Mouse (Mus musculus): ENCODE measurements around the gene Mbd3l2.
A peak's percentile ranks its signal among the peaks of the same experiment; 100 is the strongest.
"Not testable (repeated sequence)": the region's sequence is repeated elsewhere in the genome, so short reads cannot be mapped to it uniquely, and the experiment has no call there.

Mbd3l2 gene

GRCm38 (mm10) chr9:18430354-18430753, at the start of gene Mbd3l2:
Gene Mbd3l2 (plus strand): TSS chr9:18430654.
- DNase-seq (ENCODE audit: low spot score): no peak

- DNase-seq (ENCODE audit: low spot score): peak; percentile 35
These were observed 44.7 kb upstream of the Mbd3l2 start for GRCm38 (mm10) chr9:18385782-18386181.

- no peak for DNase-seq (ENCODE audit: low spot score)
These were observed 30.8 kb upstream of the Mbd3l2 start for GRCm38 (mm10) chr9:18399629-18400028.

- DNase-seq (ENCODE audit: low spot score): not testable (repeated sequence)
These were observed 27.6 kb upstream of the Mbd3l2 start, which contains the start of gene Naalad2 for GRCm38 (mm10) chr9:18402895-18403294. Gene Naalad2 (minus strand): TSS chr9:18402995.

GRCm38 (mm10) chr9:18404118-18404517, 26.3 kb upstream of the Mbd3l2 start, which contains the start of gene Ubtfl1:
Gene Ubtfl1 (plus strand): TSS chr9:18404418.
- DNase-seq (ENCODE audit: low spot score): no peak

- not testable (repeated sequence) for DNase-seq (ENCODE audit: low spot score)
These were observed 18.1 kb upstream of the Mbd3l2 start for GRCm38 (mm10) chr9:18412371-18412770.

DNA sequence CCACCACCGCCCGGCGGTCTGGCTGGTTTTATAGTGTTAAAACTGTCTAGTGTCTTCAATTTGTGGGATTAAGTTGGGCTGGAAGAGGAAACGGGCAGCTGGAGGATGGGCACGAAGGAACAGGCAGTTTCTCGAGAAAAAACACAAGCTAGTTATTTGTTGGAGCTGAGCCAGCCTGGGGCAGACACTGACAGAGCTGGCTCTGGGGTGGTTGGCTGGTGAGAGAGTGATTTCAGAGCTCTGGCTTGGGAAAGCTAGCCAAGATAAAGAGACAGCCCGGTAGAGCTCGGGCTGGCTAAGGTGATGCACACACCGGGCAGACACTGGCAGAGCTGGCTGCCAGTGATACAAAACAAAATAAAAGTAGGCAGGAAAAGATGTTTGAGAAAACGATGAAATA, 1.2 kb downstream of the Mbd3l2 start:
- peak; percentile 14 for DNase-seq (ENCODE audit: low spot score)

DNA sequence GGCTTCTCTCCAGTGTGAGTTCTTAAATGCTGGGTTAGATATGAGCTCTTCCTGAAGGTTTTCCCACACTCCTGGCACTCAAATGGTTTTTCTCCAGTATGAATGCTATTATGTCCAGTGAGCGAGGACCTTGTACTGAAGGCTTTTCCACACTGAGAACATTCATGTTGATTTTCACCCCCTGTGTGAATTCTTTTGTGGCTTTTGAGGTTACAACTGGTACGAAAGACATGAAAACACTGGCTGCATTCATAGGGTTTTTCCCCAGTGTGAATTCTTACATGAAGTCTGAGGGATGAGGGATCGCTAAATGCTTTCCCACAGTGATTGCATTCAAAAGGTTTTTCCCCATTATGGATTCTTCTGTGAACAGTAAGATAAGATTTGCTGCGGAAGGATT, 26.1 kb downstream of the Mbd3l2 start:
- no peak for DNase-seq (ENCODE audit: low spot score)

DNA sequence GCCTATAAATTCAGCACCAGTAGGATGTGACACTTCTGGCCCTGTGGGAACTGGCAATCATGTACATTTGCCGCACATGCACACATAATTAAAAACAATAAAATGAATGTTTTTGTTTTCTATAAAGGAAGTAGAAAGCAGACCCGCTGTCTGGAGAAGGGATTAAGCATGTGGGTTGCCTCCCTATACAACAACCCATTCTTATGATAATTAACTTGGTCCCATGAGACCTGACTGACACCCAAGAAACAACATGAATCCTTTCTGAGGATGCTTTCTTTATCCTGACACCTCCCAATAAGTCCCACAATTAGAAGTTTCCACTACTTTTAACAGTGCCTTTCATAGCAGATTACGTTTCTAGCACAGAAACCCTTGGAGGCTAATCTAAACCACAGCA, 36.9 kb downstream of the Mbd3l2 start:
- DNase-seq (ENCODE audit: low spot score): no peak

DNA sequence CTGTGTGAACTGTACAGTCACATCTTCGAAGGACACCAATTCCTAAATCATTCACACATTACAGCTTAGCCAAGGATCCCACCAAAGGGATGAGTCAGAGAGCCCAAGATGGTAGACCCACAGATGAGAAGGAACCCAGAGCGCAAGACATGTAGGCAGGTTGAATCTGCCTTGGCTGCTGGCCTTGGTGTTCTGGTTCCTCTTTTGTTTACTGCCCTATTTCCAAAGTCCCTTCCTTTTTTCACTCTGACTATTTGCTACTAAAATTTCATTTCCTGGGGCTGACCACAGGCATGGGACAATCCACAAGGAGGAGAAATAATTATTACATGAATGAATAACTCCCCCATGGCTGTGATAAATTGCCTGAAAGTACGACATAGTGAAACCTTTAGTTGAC, 37.6 kb downstream of the Mbd3l2 start:
- DNase-seq (ENCODE audit: low spot score): no peak

DNA sequence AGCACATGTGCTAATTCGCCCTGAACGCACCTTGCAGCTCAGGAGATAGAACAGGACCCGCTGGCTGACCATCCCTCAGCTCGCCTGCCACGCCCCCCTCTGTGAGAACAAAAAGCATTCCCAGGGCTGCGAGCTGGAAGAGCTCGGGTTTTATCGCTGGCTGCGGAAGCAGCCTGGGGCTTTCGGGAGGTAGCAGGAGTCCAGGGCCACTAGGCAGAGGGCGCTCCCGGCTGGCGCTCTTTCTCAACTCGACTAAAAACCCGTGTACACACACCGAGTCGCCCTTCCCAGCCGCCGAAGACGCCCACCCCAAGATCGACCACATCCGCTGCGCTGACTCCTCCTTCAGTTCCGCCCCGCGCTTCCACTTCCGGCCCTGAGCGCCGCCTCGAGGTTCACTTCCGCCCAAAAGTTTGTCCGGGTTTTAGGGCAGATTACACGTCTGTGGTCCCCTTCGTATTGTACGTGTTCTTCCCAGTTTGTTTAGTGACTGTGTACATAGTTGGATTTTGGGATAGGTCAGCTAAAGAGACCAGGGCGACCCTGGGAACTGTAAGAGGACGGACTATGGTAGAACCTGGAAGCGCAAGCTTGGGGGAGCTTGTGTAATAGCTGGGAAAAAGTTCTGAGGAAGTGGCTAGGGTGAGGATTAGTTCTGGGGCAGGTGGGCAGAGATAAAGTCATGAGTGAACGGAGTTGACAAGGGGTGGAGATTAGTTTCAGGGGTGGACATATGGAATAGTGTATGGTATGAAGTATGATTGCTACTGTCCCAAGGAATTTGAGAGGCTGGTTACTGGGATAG, 43.1 kb downstream of the Mbd3l2 start:
- peak; percentile 73 for DNase-seq (ENCODE audit: low spot score)

- no peak for DNase-seq (ENCODE audit: low spot score)
These were observed 47.7 kb downstream of the Mbd3l2 start, which contains the start of the genes Zfp558 and Mbd3l1 for GRCm38 (mm10) chr9:18478168-18478567. Gene Zfp558 (minus strand): TSS chr9:18478268. Gene Mbd3l1 (plus strand): TSS chr9:18478359.

Data from ovary, postnatal 36 days (tissue).